Mouse (Mus musculus): ENCODE results near the gene Cenpv. TPM values are rescaled to one million over a fixed set of nuclear protein-coding genes. Genes with fewer than 3 reads are reported as not detected.

Cenpv gene
- total RNA-seq, 2 experiments from 2014 or later = 13.9 to 21.8 TPM

Other genes starting within 250 kb of the Cenpv start
- 1 to 10 TPM; 1.7 to 2.1 TPM for gene Pigl, start 80.8 kb downstream of the Cenpv start, total RNA-seq (2021)
- gene Ncor1, start 80.7 kb downstream of the Cenpv start, total RNA-seq (2021) = 100 to 1,000 TPM; 113 to 119 TPM
- 100 to 1,000 TPM; 783 to 809 TPM for gene Ubb, start 11.9 kb upstream of the Cenpv start, total RNA-seq (2021)
- 1 to 10 TPM in 1 of 2 experiments, under 1 TPM in 1; 0.87 to 1.1 TPM for gene Trpv2, start 35.2 kb upstream of the Cenpv start, total RNA-seq (2021)
- 1 to 10 TPM; 3.5 to 4.3 TPM for gene Lrrc75a, start 109.3 kb upstream of the Cenpv start, total RNA-seq (2021)
- 1 to 10 TPM; 3.9 to 4.0 TPM for gene Mmgt2, start 109.4 kb upstream of the Cenpv start, total RNA-seq (2021)
- 1 to 10 TPM in 1 of 2 experiments, under 1 TPM in 1; 0.89 to 1.2 TPM for gene Zfp287, start 192.6 kb upstream of the Cenpv start, total RNA-seq (2021)
- not detected for gene Gm10428, start 213.8 kb upstream of the Cenpv start, total RNA-seq (2021)

Measured in gastrocnemius, postnatal 36 days (tissue).